Mouse (Mus musculus) yolk sac, embryonic 10.5 days (tissue): Measurements from ENCODE around the gene Omp.

ENCODE experiments used
- DNase-seq: peaks from one replicate; pipeline ENCODE4 v3.0.0-alpha.2; 2017; ENCODE audit warnings: low spot score

Omp gene

GRCm38 (mm10) chr7:98164999-98165528 lies 19.8 kb upstream of the Omp start:
- no peak for DNase-seq

GRCm38 (mm10) chr7:98164382-98164998 lies 19.2 kb upstream of the Omp start:
- no peak for DNase-seq

GRCm38 (mm10) chr7:98163700-98164099 lies 18.4 kb upstream of the Omp start:
- no peak for DNase-seq

GRCm38 (mm10) chr7:98162239-98162638 lies 16.9 kb upstream of the Omp start:
- DNase-seq, result peak; percentile 39

- DNase-seq, result no peak
These were observed 14.9 kb upstream of the Omp start for GRCm38 (mm10) chr7:98160041-98160740.

GRCm38 (mm10) chr7:98158481-98158880 lies 13.2 kb upstream of the Omp start:
- DNase-seq, result no peak

GRCm38 (mm10) chr7:98157636-98158332 lies 12.5 kb upstream of the Omp start:
- no peak for DNase-seq

GRCm38 (mm10) chr7:98156280-98156665 lies 11.0 kb upstream of the Omp start:
- no peak for DNase-seq

GRCm38 (mm10) chr7:98155546-98156279 lies 10.4 kb upstream of the Omp start:
- DNase-seq, result peak; percentile 53

- no peak for DNase-seq
These were observed 8.6 kb upstream of the Omp start for GRCm38 (mm10) chr7:98153892-98154291.

- DNase-seq, result no peak
These were observed 8.0 kb upstream of the Omp start for GRCm38 (mm10) chr7:98153345-98153744.

- no peak for DNase-seq
These were observed 7.1 kb upstream of the Omp start for GRCm38 (mm10) chr7:98152400-98152799.

GRCm38 (mm10) chr7:98150525-98150924 lies 5.2 kb upstream of the Omp start:
- no peak for DNase-seq

- DNase-seq, result peak; percentile 63
These were observed 4.5 kb upstream of the Omp start for GRCm38 (mm10) chr7:98149802-98150201.

- no peak for DNase-seq
These were observed 3.6 kb upstream of the Omp start for GRCm38 (mm10) chr7:98148721-98149407.

- DNase-seq, result no peak
These were observed 2.5 kb upstream of the Omp start for GRCm38 (mm10) chr7:98147766-98148165.

GRCm38 (mm10) chr7:98146447-98146845 lies 1.1 kb upstream of the Omp start:
- DNase-seq, result no peak

GRCm38 (mm10) chr7:98145842-98146446 lies 642 bp upstream of the Omp start:
- no peak for DNase-seq

GRCm38 (mm10) chr7:98142648-98143047 lies 2.7 kb downstream of the Omp start:
- DNase-seq, result no peak

- DNase-seq, result no peak
These were observed 3.1 kb downstream of the Omp start for GRCm38 (mm10) chr7:98142247-98142646.

- no peak for DNase-seq
These were observed 4.1 kb downstream of the Omp start for GRCm38 (mm10) chr7:98141206-98141605.
